Mouse (Mus musculus): ENCODE results near the gene Camk2b.

- no peak for TF ChIP-seq CTCF (IDR thresholded peaks at IDR 0.05; ENCODE audit: low read depth)
- no peak for TF ChIP-seq EP300 (IDR thresholded peaks at IDR 0.05; ENCODE audit: low read depth)
Observed at GRCm38 (mm10) chr11:6015011-6015431, 51.1 kb downstream of the Camk2b start.
